Mouse (Mus musculus) thymus, postnatal 36 days (tissue): ENCODE measurements around the gene Rundc1.
"Not testable (repeated sequence)": the region's sequence is repeated elsewhere in the genome, so short reads cannot be mapped to it uniquely, and the experiment has no call there.

Experiments
- DNase-seq, 2 experiments: peaks; one replicate each; pipeline ENCODE4 v3.0.0; 2022; ENCODE audit warnings: mixed read lengths in 2 of 2

Rundc1 gene

DNA sequence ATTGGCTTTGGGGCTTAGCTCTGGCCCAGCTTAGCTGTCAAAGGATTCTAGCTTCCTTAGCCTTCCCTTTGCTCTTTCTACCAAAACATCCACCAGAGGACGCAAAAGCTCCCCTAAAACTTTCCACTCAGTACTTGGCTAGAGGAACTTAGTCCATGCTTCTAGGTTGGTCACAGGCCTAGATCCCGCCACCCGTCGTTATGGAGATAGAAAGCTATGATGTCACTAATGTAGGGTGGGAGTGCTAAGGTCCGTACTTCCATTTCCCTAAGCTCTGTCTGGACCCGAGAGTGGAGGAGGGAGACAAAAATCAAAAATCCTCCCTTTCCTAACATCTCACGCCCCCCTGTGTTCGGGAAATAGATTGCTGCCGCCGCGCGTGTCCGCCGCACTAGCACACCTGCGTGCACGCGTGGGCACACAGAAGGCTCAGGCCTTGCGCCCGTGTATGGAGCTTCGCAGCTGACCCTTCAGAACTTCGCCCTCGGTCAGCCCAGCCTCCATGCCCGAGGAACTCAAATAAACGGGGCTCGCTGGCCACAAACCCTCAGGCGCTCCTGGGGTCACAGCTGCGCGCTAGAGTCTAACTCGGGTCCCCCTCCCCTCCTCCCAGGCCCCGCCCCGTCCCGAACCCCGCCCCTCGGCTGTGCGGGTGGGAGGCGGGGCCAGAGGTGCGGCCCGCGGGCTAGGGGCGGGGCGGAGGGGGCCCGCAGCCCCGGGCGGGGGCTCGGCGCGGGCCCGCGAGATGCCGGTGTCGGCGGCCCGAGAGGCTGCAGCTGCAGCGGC, 42.8 kb downstream of the Rundc1 start:
- peak; percentile 75 to 79 for DNase-seq

DNA sequence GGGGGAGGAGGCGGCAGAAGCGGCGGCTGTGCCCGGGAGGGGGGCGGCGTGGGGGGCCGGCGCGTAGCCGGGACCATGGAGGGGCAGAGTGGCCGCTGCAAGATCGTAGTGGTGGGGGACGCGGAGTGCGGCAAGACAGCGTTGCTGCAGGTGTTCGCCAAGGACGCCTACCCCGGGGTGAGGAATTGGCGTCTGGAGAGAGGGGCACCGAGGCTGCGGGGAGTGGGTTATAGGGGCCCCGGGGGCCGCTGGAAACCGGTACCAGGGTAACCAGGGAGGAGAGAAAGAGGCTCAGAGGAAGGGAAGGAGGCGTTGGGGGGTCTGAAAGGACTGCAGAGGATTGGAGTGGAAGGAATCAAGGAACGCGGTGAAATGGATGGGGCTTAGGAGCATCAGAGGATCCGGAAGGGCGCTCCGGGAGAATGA, 43.4 kb downstream of the Rundc1 start:
- DNase-seq: no peak

DNA sequence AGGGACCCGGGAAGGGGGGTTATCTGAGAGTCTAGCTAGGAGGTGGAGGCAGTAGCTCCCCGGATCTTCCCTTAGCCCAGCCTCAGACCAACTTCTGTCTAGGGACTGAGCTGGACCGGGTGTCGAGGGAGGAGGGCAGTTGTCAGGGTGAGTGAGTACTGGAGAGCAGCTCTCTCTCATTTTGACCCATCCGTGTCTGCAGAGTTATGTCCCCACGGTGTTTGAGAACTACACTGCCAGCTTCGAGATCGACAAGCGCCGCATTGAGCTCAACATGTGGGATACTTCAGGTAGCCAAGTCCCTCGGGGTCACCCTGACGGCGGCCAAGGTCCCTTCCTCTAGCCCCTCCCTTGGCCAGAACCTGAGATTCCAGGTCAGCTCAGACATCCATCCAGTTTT, 43.8 kb downstream of the Rundc1 start:
- no peak for DNase-seq

DNA sequence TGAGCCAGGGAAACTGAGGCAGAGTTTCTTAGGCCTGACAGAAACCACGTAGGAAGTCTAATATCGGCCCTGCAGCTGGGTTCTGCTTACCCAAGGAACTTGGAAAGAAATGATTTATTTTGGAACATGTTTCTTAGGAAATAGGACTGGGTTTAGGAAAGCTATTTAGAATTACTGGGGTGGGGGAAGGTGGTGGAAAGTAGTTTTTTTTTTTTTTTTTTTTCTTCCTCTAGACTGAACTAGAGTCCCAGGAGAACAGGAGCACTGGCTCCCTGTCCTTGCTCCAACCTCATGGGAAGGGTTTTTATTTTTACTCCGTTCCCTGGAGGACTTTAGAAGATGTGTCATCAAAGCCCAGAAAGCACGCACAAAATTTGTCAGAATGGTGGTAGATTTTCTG, 44.3 kb downstream of the Rundc1 start:
- DNase-seq: no peak

- no peak for DNase-seq
Observed at GRCm38 (mm10) chr11:101470206-101470605, 45.3 kb downstream of the Rundc1 start.

DNA sequence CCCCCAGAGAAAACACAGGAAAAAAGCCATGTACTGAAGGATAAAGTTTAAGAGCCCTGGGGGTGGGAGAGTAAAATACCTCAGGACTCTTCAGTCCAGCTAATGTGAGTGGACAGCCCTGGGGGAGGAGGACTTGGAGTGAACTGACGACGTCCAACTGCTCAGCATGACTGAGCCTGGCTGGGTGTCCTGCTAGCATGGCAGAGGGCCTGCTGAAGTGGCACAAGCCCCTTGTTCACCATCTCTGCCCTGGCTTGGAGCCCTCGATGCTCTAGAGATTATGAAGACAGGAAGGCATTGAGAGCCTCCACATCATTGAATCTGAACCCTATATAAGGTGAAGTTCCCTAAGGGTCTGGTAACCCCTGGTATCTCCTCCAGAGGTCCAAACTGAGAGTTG, 47.0 kb downstream of the Rundc1 start:
- no peak for DNase-seq

GRCm38 (mm10) chr11:101472336-101472735, 47.5 kb downstream of the Rundc1 start:
- DNase-seq: no peak

GRCm38 (mm10) chr11:101473686-101474085, 48.8 kb downstream of the Rundc1 start:
- DNase-seq: not testable (repeated sequence)

GRCm38 (mm10) chr11:101474298-101474697, 49.4 kb downstream of the Rundc1 start:
- no peak for DNase-seq

GRCm38 (mm10) chr11:101476361-101476760, 51.5 kb downstream of the Rundc1 start:
- DNase-seq: not testable (repeated sequence)

- no peak for DNase-seq
Observed at GRCm38 (mm10) chr11:101477194-101477551, 52.3 kb downstream of the Rundc1 start.

GRCm38 (mm10) chr11:101477552-101478211, 52.8 kb downstream of the Rundc1 start:
- no peak for DNase-seq

DNA sequence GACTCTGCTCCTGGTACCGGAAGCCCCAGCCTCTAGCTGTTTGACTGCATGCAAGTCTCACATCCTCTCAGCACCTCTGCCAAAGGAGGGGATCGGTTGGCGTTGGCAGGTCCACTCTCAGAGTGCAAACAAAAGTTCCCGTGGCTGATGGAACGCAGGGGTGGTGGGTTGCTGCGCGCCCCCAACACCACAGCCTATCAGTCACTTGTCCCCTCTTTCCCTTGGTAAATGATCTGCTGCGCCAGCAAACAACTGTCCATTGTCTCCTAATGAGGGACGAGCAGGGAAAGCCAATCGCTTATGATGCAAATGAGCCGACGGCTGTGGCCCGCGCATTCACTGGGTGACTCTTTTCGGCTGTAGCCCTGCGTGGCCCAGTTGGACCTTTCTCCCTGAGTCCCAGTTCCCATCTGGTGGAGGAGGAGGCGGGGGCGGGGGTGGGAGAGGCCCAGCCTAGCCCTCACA, 54.3 kb downstream of the Rundc1 start:
- DNase-seq: no peak

DNA sequence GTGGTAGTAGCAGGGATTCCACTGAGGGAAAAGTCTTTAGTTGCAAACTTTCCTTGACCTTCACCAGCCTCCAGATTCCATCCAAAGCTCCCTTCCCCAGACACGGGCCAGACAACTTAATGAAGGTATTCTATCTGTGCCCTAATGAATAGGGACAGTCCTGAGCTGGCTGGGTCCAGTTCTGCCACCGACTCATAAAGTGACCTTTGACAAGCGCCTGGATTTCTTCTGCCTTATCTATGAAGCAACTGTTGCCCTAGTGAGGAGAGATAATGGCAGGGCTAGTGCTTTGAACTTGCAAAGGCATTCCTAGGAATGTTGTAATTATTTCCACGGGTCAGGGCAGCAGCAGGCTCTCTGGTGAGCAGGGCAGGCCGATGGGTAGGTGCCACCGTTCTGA, 56.0 kb downstream of the Rundc1 start:
- no peak for DNase-seq

GRCm38 (mm10) chr11:101483804-101484203, 58.9 kb downstream of the Rundc1 start:
- no peak for DNase-seq

- no peak for DNase-seq
Observed at GRCm38 (mm10) chr11:101484245-101484644, 59.4 kb downstream of the Rundc1 start.

DNA sequence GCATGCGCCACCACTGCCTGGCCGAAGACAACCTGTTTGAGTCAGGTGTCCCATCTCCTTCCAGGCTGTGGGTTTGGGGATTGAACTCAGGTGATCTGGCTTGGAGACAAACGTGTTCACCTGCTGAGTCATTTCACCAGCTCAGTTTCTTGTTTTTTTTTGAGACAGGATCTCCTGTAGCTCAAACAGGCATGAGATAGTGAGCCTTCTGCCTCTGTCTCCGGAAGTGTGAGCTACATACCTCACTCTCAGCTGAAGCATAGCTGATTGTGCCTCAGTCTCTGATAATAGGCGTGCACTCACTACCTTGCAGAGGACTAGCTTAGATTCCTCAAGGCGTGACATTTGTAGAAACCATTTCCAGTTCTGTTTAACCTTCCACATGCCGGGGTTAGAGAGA, 59.9 kb downstream of the Rundc1 start:
- no peak for DNase-seq
